Mouse (Mus musculus): ENCODE results near the gene Coch. TPM values are rescaled to one million over a fixed set of nuclear protein-coding genes. Genes with fewer than 3 reads are reported as not detected.

Gene Coch
- 0.53 TPM for polyA plus RNA-seq (2012; fragmentation: generic; extraction: Trizol)
- long read RNA-seq, experiment 1: 0 reads
- long read RNA-seq, experiment 2: 0 reads

GRCm38 (mm10) chr12:51593229-51594029, at the start of gene Coch:
Coch (plus strand) TSS chr12:51593341.
- Histone ChIP-seq H3ac (ENCODE audit: control insufficient read depth, insufficient read length, low read depth) (no peak within 1 kb of the TSS), H3K36me3 (ENCODE audit: control insufficient read depth, insufficient read depth) (no peaks in the 10 kb centered on the region), H3K79me2 (ENCODE audit: control insufficient read depth, insufficient read depth) (no peaks in the 10 kb centered on the region), H3K79me3 (ENCODE audit: low read depth) (no peaks in the 10 kb centered on the region), H3K4me3 (ENCODE audit: insufficient read depth, poor library complexity, severe bottlenecking) (no peak within 1 kb of the TSS), H3K27me3 (ENCODE audit: control insufficient read depth, insufficient read depth, insufficient read length) (peaks cover 12% of the 10 kb centered on the region)
- TF ChIP-seq MYOG (IDR thresholded peaks at IDR 0.05; ENCODE audit: control insufficient read depth, extremely low read depth, insufficient read length) (no peak), CEBPB (IDR thresholded peaks at IDR 0.05; ENCODE audit: low read depth) (no peak), FOSL1 (IDR thresholded peaks at IDR 0.05; ENCODE audit: insufficient read depth, low read length, poor library complexity, severe bottlenecking) (no peak), MAX (IDR thresholded peaks at IDR 0.05) (no peak), MYOD1 (IDR thresholded peaks at IDR 0.05; ENCODE audit: control insufficient read depth, insufficient read length, low read depth) (no peak), CTCF (IDR thresholded peaks at IDR 0.05; ENCODE audit: control insufficient read depth, insufficient read depth, insufficient read length) (no peak), USF1 (IDR thresholded peaks at IDR 0.05; ENCODE audit: low read depth) (no peak)

DNA sequence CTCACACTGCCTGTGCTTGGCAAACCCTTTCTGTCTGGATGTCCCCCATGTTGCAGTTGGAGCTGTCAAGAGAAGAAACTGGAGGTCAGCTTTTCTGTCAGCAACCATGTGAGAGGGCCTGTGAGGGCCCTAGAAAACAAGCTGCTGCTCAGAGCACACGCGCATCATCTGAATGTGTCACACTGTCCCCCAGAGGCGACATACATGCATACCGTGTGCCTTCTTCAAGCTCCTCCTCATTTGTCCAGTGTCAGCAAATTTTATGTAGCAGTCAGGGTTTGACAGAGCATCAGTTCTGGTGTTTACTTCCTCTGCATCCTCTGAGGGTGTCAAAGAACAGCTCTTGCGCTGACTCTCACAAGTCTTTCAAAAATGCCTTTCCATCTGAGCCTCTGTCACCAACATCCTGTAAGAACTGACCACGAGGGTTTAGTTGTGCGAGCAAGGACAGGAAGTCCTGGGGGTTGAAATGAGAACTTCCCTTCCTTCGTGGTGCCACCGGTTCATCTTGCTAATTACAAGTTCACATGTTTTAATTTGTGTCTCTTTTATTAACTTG, 49.7 kb upstream of the Coch start:
- H3K36me3 ChIP-seq (ENCODE audit: control insufficient read depth, insufficient read depth): no peaks in the 10 kb centered on the region

GRCm38 (mm10) chr12:51555041-51555440, 38.1 kb upstream of the Coch start:
- no peak overlapping the region for H3ac ChIP-seq (ENCODE audit: control insufficient read depth, insufficient read length, low read depth)
- H3K27me3 ChIP-seq (ENCODE audit: control insufficient read depth, insufficient read depth, insufficient read length): no peaks in the 10 kb centered on the region
- H3K79me3 ChIP-seq (ENCODE audit: low read depth): no peaks in the 10 kb centered on the region
- no peaks in the 10 kb centered on the region for H3K79me2 ChIP-seq (ENCODE audit: control insufficient read depth, insufficient read depth)
- TF ChIP-seq MAX (IDR thresholded peaks at IDR 0.05): no peak
- no peak for TF ChIP-seq FOSL1 (IDR thresholded peaks at IDR 0.05; ENCODE audit: insufficient read depth, low read length, poor library complexity, severe bottlenecking)
- no peak for TF ChIP-seq CTCF (IDR thresholded peaks at IDR 0.05; ENCODE audit: control insufficient read depth, insufficient read depth, insufficient read length)
- TF ChIP-seq USF1 (IDR thresholded peaks at IDR 0.05; ENCODE audit: low read depth): no peak
- no peak for TF ChIP-seq CEBPB (IDR thresholded peaks at IDR 0.05; ENCODE audit: low read depth)
- TF ChIP-seq MYOG (IDR thresholded peaks at IDR 0.05; ENCODE audit: control insufficient read depth, extremely low read depth, insufficient read length): no peak
- TF ChIP-seq MYOD1 (IDR thresholded peaks at IDR 0.05; ENCODE audit: control insufficient read depth, insufficient read length, low read depth): no peak
- no peak overlapping the region for H3K4me3 ChIP-seq (ENCODE audit: insufficient read depth, poor library complexity, severe bottlenecking)
- H3K36me3 ChIP-seq (ENCODE audit: control insufficient read depth, insufficient read depth): no peaks in the 10 kb centered on the region

More for the DNA sequence above, 49.7 kb upstream of the Coch start:
- peaks cover 7% of the 10 kb centered on the region for H3K27me3 ChIP-seq (ENCODE audit: control insufficient read depth, insufficient read depth, insufficient read length)
- H3K4me3 ChIP-seq (ENCODE audit: insufficient read depth, poor library complexity, severe bottlenecking): no peak overlapping the region
- H3K79me2 ChIP-seq (ENCODE audit: control insufficient read depth, insufficient read depth): no peaks in the 10 kb centered on the region
- TF ChIP-seq CEBPB (IDR thresholded peaks at IDR 0.05; ENCODE audit: low read depth) (no peak), USF1 (IDR thresholded peaks at IDR 0.05; ENCODE audit: low read depth) (no peak), CTCF (IDR thresholded peaks at IDR 0.05; ENCODE audit: control insufficient read depth, insufficient read depth, insufficient read length) (no peak), MAX (IDR thresholded peaks at IDR 0.05) (no peak), MYOG (IDR thresholded peaks at IDR 0.05; ENCODE audit: control insufficient read depth, extremely low read depth, insufficient read length) (no peak), MYOD1 (IDR thresholded peaks at IDR 0.05; ENCODE audit: control insufficient read depth, insufficient read length, low read depth) (no peak), FOSL1 (IDR thresholded peaks at IDR 0.05; ENCODE audit: insufficient read depth, low read length, poor library complexity, severe bottlenecking) (no peak)
- no peak overlapping the region for H3ac ChIP-seq (ENCODE audit: control insufficient read depth, insufficient read length, low read depth)
- no peaks in the 10 kb centered on the region for H3K79me3 ChIP-seq (ENCODE audit: low read depth)

DNA sequence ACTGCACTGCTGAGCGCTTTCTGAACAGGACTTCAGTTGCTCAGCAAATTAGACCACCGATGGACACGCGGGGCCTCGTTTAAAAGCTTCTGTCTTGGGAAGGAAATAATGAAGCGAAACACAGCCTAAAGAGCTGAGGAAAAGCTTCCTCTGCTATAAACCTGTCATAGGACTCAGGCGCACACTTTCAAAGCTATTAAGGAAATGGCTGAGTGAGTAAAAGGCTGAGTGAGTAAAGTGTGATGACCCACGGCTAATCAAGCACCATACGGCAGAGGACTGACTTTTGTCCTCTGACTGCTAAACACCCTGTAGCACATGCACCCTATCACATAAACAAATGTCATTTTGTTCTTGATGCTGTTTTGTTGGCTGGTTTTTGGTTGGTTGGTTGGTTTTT, 31.7 kb upstream of the Coch start:
- Histone ChIP-seq H3K79me2 (ENCODE audit: control insufficient read depth, insufficient read depth) (no peaks in the 10 kb centered on the region), H3K79me3 (ENCODE audit: low read depth) (no peaks in the 10 kb centered on the region), H3K4me3 (ENCODE audit: insufficient read depth, poor library complexity, severe bottlenecking) (no peak overlapping the region), H3ac (ENCODE audit: control insufficient read depth, insufficient read length, low read depth) (no peak overlapping the region), H3K36me3 (ENCODE audit: control insufficient read depth, insufficient read depth) (no peaks in the 10 kb centered on the region), H3K27me3 (ENCODE audit: control insufficient read depth, insufficient read depth, insufficient read length) (no peaks in the 10 kb centered on the region)
- no peak for TF ChIP-seq MYOG (IDR thresholded peaks at IDR 0.05; ENCODE audit: control insufficient read depth, extremely low read depth, insufficient read length)
- TF ChIP-seq MAX (IDR thresholded peaks at IDR 0.05): no peak
- TF ChIP-seq USF1 (IDR thresholded peaks at IDR 0.05; ENCODE audit: low read depth): no peak
- TF ChIP-seq CTCF (IDR thresholded peaks at IDR 0.05; ENCODE audit: control insufficient read depth, insufficient read depth, insufficient read length): no peak
- no peak for TF ChIP-seq FOSL1 (IDR thresholded peaks at IDR 0.05; ENCODE audit: insufficient read depth, low read length, poor library complexity, severe bottlenecking)
- no peak for TF ChIP-seq CEBPB (IDR thresholded peaks at IDR 0.05; ENCODE audit: low read depth)
- TF ChIP-seq MYOD1 (IDR thresholded peaks at IDR 0.05; ENCODE audit: control insufficient read depth, insufficient read length, low read depth): no peak

GRCm38 (mm10) chr12:51567225-51567624, 25.9 kb upstream of the Coch start:
- no peaks in the 10 kb centered on the region for H3K79me3 ChIP-seq (ENCODE audit: low read depth)
- no peak for TF ChIP-seq CEBPB (IDR thresholded peaks at IDR 0.05; ENCODE audit: low read depth)
- TF ChIP-seq USF1 (IDR thresholded peaks at IDR 0.05; ENCODE audit: low read depth): no peak
- no peak for TF ChIP-seq MYOG (IDR thresholded peaks at IDR 0.05; ENCODE audit: control insufficient read depth, extremely low read depth, insufficient read length)
- no peak for TF ChIP-seq CTCF (IDR thresholded peaks at IDR 0.05; ENCODE audit: control insufficient read depth, insufficient read depth, insufficient read length)
- TF ChIP-seq FOSL1 (IDR thresholded peaks at IDR 0.05; ENCODE audit: insufficient read depth, low read length, poor library complexity, severe bottlenecking): no peak
- TF ChIP-seq MYOD1 (IDR thresholded peaks at IDR 0.05; ENCODE audit: control insufficient read depth, insufficient read length, low read depth): no peak
- no peak for TF ChIP-seq MAX (IDR thresholded peaks at IDR 0.05)
- H3K79me2 ChIP-seq (ENCODE audit: control insufficient read depth, insufficient read depth): no peaks in the 10 kb centered on the region
- no peak overlapping the region for H3ac ChIP-seq (ENCODE audit: control insufficient read depth, insufficient read length, low read depth)
- H3K27me3 ChIP-seq (ENCODE audit: control insufficient read depth, insufficient read depth, insufficient read length): no peaks in the 10 kb centered on the region
- no peaks in the 10 kb centered on the region for H3K36me3 ChIP-seq (ENCODE audit: control insufficient read depth, insufficient read depth)
- no peak overlapping the region for H3K4me3 ChIP-seq (ENCODE audit: insufficient read depth, poor library complexity, severe bottlenecking)

Data from C2C12 (cell line).